Mouse (Mus musculus) brain, embryonic 18.5 days (tissue): Measurements from ENCODE around the gene Cr1l.

Experiments
- DNase-seq: peaks from one replicate; pipeline ENCODE4 v3.0.0-alpha.2; 2012; ENCODE audit warnings: low read depth, low spot score

The Cr1l gene

GRCm38 (mm10) chr1:195130953-195131674, at the start of gene Cr1l:
TSS of gene Cr1l (minus strand) at chr1:195131586.
- peak; percentile 84 for DNase-seq

DNA sequence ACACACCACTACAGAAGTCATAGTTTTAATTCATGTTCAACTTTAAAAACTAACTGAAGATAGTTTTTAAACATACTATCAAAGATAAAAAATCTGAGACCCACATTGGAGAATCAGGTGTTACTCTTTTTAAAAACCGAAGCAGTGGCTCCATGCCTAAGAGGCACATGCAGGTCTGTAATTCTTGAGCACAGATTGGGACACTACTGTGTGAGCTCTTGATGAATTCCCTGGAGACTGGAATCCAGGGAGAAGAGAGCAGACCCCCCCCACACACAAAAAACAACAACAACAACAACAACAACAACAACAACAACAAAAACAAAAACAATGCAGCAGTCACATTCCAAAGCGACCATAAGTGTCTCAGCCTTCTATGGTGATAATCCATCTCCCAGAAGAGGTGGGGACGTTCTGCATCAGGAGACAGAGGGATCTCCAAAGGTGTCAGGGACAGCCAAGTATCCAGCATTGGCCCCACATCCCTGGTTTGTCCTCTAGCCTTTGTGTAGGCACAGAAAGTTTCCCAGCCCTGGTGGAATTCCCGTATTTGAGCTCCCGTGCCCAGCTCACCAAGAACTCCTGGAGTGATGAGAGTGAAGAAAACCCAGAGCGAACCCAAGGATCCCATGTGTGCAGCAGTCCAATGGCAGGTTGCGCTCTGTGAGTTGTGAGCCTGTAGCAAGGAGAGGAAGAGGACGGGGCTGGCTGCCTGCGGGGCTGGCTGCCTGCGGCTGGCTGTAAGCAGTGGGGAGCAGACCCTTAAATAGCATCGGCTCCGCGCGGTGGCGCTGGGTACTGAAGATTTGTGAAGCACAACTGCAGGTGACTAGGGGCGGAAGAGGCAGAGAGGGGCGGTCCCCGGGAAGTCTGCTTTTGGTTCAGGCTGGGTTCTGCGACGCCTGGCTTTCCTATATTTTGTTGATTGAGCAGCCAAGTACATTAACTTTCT, 44.9 kb upstream of the Cr1l start, which contains the start of gene Cr2:
Gene Cr2, minus strand, starts transcription at position 737 of the 952 bp plus-strand sequence.
- DNase-seq = peak; percentile 28

DNA sequence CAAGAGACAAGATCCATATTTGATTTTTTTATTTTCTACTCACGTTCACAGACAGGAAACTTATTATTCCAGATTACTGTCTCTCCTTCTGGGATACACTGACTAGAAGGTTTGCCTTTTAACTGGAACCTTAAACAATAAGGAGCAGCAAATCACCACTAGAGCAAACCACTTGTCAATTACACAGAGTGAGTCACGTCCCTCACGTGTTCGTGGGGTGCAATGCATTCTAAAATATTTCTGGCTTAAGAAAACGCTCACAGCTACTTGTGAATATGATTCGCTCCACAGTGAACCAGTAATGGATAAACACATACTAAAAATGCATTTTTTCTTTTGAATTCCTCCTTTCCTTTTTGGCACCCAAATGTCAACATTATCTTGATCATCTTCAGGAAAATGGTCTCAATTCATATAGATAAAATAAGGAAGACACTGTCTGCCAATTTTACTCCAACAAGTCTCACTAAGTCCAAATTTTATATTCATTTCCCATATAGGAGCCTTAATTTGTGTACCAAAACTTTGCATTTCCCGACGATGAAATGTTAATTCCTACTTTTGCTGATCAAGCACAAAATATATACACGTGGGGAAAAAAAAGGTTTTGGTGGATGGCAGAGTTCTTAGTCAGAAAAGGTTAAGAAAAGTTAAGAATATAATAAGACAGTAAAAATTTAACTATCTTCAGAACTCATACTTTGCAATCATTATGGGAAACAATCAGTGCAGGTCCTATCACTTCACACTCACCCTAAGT, 33.8 kb upstream of the Cr1l start:
- DNase-seq = no peak

- no peak for DNase-seq
Measured at GRCm38 (mm10) chr1:195132070-195132469, 684 bp upstream of the Cr1l start.

DNA sequence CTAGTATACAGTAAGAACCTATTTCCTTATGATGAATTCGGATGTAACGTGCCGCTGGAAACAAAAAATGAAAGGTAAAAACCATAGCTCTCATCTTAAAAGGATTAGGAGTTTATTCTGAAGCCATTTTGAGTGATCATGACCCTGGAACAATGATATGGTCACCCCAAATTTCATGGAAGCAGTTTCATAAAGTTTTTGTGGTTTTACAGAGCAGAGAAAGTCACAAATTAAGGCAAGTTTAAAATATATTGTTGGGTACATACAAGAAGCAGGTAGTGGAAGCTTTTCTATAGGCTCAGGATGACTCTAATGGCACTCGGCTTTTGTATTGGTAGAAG, 259 bp upstream of the Cr1l start:
- no peak for DNase-seq

DNA sequence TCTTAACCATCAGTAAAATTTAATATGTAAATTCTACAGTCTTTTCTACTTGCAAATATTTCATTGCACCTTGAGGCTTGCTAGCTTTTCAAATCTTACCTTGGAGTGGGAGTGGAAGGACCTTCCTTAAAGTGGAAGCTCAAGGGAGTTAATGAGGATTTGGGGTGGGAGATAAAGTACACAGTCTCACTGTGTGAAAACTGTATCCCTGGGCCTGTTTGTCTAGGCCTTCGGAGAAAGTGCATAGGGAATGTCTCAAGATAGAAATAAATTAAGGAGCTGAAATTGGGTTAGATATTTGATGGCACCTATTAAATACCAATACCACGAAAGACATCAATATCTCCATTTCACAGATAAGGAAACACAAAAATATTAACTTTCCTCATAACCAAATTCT, 907 bp downstream of the Cr1l start:
- no peak for DNase-seq

GRCm38 (mm10) chr1:195129867-195130266, 1.5 kb downstream of the Cr1l start:
- no peak for DNase-seq

DNA sequence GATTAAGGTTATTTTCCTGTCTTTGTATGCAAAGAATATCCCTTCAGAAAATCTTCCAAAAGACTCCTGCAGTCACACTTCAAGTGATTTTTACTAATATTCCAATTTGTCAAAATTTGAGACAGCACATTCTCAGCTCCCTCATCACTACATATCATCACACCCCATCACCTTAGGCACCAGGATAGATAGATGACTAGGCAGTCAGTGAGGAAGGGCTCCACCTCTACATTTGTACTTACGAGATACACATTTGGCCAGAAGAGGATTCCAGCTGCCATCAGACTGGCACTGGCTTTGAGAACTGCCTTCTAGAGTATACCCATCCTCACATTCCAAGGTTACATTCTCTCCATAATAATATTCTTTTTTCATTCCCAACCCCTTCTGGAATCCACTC, 17.0 kb downstream of the Cr1l start:
- no peak for DNase-seq

DNA sequence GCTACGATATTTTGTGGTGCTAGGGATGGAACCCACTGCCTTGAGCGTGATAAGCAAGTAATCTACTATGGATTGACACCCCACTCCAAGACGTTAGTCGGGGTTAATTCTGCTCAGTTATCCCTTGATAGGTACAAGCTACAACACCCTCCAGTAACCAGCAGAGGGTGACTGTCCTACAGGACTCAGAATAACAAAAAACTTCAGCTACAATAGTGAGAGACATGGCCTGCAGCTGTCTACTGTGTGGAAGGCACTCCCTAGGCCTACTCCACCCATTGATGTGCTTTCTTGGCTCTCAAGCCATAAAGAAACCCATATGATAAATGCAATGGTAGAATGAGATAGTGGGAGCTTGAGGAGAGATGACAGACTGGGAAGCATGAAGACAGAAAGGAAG, 17.8 kb downstream of the Cr1l start:
- no peak for DNase-seq

- DNase-seq = no peak
Measured at GRCm38 (mm10) chr1:195100693-195101092, 30.7 kb downstream of the Cr1l start.

DNA sequence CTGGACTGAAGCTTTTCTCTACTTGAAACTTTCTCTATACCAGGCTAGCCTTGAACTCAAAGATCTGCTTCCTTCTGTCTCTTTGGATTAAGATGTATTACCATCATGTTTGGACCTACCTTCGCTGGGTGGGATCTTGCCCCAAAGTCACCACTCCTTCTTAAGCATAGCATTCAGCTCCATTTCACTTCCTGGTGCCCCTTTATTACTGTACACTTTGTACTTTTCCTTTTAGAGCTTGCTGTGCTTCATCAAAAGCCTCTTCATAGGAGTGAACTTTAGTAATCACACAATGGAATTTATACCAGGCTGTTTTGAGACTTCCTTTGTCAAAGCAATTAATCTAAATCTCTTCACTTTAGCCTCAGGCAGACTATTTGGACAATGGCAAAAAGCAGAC, 33.4 kb downstream of the Cr1l start:
- no peak for DNase-seq

DNA sequence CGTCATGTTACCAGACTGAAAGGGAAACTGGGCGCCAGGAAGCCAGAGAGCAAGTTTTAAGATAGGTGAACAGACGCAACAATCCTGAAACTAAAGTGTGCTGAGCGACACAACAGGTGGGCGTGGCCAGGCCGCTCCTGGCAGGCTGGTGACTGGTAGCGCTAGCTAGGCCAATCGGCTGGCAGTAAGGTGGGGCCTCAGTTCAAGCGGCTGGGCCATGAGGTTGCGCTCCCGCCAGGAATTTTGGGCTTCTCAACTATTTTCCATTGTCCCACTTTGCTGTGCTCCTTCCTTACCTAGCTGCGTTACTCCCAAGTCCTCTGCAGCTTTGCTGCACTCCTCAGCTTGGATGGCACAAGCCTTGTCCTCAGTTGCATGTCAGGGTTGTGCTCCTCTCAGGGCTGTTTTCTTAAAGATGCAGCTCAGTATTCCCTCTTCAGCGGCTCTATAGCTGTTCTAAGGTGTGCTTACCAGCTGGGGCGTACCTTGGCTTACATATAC, 39.1 kb downstream of the Cr1l start, which contains the start of gene Cd46:
Gene Cd46, minus strand, starts transcription at position 30 of the 501 bp plus-strand sequence.
- no peak for DNase-seq

GRCm38 (mm10) chr1:195091699-195092219, 39.6 kb downstream of the Cr1l start:
- no peak for DNase-seq

DNA sequence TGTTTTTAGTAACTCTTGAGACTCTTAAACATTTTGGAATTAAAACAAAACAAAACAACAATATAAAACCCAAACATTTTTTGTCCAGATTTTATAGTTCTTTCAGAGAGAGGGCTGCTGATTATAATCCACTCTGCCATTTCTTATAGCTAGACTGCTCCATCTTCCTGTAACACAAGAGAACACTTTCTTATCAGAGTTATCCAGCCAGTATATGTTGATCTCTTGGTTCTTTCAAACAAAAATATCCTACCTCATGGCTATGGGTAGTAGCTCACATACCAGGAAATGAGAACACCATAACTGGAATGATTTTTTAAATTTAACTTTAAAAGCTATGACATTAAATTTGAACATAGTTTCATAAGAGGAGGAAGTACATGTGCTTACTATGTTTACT, 49.2 kb downstream of the Cr1l start:
- no peak for DNase-seq
